In the genomic region with DNA sequence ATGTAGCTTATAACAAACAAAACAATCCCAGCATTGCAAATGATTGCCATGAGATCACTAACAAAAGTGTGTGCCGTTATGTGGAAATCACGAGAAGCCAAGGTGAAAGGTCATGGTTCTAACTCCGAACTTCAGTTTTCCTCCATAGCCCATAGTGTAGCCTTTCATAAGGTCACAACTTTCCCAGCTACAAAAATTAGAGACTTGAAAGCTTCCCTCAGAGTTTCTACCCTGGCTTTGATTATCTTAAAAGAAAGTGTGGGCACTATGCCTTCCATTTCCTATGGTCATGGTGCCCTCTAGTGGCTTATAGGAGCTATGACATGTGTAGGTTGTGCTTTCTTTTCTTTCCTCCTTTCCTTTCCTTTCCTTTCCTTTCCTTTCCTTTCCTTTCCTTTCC, we compare ENCODE assay signal across 8 mouse cellular contexts.
A peak's percentile ranks its signal among the peaks of the same experiment; 100 is the strongest.
DNase-seq lines count a peak whose midpoint lies in the region; ATAC-seq lines count a peak whose summit lies in the region.

No protein-coding gene starts in this region.

- DNase-seq in cerebellum, adult 9-10 months = peak; percentile 50
- DNase-seq in cerebellum, adult 9-11 months = no peak
- DNase-seq in A20 (ENCODE audit: low read depth, low spot score) = peak; percentile 44
- DNase-seq in adrenal gland, adult 18-20 months (ENCODE audit: low spot score in 2 of 2) = no peak
- DNase-seq in spleen, adult 18-20 months = no peak
- no peak for DNase-seq in cerebellum, adult 11-12 months

- ATAC-seq in common myeloid progenitor, adult 5-6 weeks (replicated peaks; ENCODE audit: low read depth, poor library complexity, severe bottlenecking) = peak; percentile 62
- ATAC-seq in megakaryocyte, adult 5-6 weeks (ENCODE audit: poor library complexity, severe bottlenecking) = peak; percentile 70

Comparison
In these comparisons a context has a peak if more than half of its experiments do, and no peak if none do; other contexts are left out.
1. DNase-seq: peak in cerebellum, adult 9-10 months (single experiment) and A20 (single experiment); none in cerebellum, adult 9-11 months (single experiment), adrenal gland, adult 18-20 months (0 of 2), spleen, adult 18-20 months (0 of 2) and cerebellum, adult 11-12 months (single experiment).